ENCODE assay signal across 19 mouse cellular contexts in the genomic region with DNA sequence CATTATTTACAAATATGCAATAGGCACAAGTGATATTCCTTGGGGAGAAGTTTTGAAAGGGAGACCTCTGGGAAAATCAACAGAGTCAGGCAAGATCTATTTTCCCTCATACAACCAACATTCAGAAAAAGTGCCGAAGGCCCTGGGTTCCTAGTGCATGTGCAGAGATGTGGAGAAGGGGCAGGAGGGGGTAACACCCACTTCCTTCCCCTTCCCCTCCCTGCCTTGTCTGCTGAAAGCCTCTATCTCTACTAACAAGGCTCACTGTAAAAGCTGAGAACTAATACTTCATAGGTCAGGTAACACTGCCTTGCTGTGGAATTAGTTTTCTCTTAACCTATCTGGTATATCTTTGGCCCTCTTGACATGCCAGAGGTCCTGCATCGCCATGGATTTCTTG. TPM values are rescaled to one million over a fixed set of nuclear protein-coding genes. Genes with fewer than 3 reads are reported as not detected.
DNase-seq lines count a peak whose midpoint lies in the region; ATAC-seq lines count a peak whose summit lies in the region.
"Had no signal": no experiment of that assay in that cellular context is flagged by ENCODE, and none has a peak within 500 bp of the region (broad histone marks: within the 10 kb centered on the region; RNA-seq: fewer than 3 reads in every experiment).

No protein-coding gene starts in this region.

- H3K27me3 ChIP-seq in splenic B cell, adult 2 months (ENCODE audit: control insufficient read depth, insufficient read depth, low read length, poor library complexity, severe bottlenecking), result no peaks in the 10 kb centered on the region
- no peaks in the 10 kb centered on the region for H3K27me3 ChIP-seq in forebrain, embryonic 13.5 days
- H3K27me3 ChIP-seq: embryonic facial prominence, embryonic 12.5 days had no signal

- H3K4me1 ChIP-seq in forebrain, embryonic 13.5 days, result no peaks in the 10 kb centered on the region
- H3K4me1 ChIP-seq: embryonic facial prominence, embryonic 10.5 days; embryonic facial prominence, embryonic 12.5 days had no signal

- peaks cover 32% of the 10 kb centered on the region for H3K36me3 ChIP-seq in splenic B cell, adult 2 months (ENCODE audit: control insufficient read depth, insufficient read depth, low read length, poor library complexity, severe bottlenecking)
- H3K36me3 ChIP-seq in forebrain, embryonic 13.5 days (ENCODE audit: poor library complexity, severe bottlenecking), result no peaks in the 10 kb centered on the region
- H3K36me3 ChIP-seq: embryonic facial prominence, embryonic 10.5 days; embryonic facial prominence, embryonic 12.5 days had no signal

- WGBS in forebrain, embryonic 13.5 days, result 82% methylated on average over 2 of the region's 2 CpGs

- peak; percentile 83 for ATAC-seq in granulocyte monocyte progenitor cell, adult 5-6 weeks (replicated peaks; ENCODE audit: poor library complexity, severe bottlenecking)
- peak; percentile 51; the same call in 1 of the 2 replicates for ATAC-seq in megakaryocyte, adult 5-6 weeks (ENCODE audit: poor library complexity, severe bottlenecking)
- no peak for ATAC-seq in forebrain, embryonic 13.5 days
- ATAC-seq: forebrain, embryonic 14.5 days; forebrain, embryonic 16.5 days had no signal

- H3K9me3 ChIP-seq in forebrain, embryonic 13.5 days (replicated peaks), result no peaks in the 10 kb centered on the region
- H3K9me3 ChIP-seq: embryonic facial prominence, embryonic 10.5 days; embryonic facial prominence, embryonic 12.5 days had no signal

- H3K27ac ChIP-seq in forebrain, embryonic 13.5 days, result no peak overlapping the region
- H3K27ac ChIP-seq: embryonic facial prominence, embryonic 10.5 days; embryonic facial prominence, embryonic 12.5 days had no signal

- no peak overlapping the region for H3K4me2 ChIP-seq in forebrain, embryonic 13.5 days
- H3K4me2 ChIP-seq: embryonic facial prominence, embryonic 12.5 days had no signal

- no peak overlapping the region for H3K9ac ChIP-seq in forebrain, embryonic 13.5 days
- H3K9ac ChIP-seq: embryonic facial prominence, embryonic 12.5 days had no signal

- peak; percentile 31 for DNase-seq in splenic B cell, adult 2 months (ENCODE audit: low read depth, low spot score)
- no peak for DNase-seq in layer of hippocampus, postnatal 10 days (ENCODE audit: low spot score in 2 of 2)
- DNase-seq in ovary, adult 18-20 months (ENCODE audit: low spot score), result no peak
- DNase-seq: adrenal gland, adult 2 months; adrenal gland, postnatal 10 days; adrenal gland, postnatal 25 days; cerebellum, adult 11 months; cerebellum, adult 18-20 months; cerebellum, adult 8-10 months; cerebellum, adult 9-11 months; cerebellum, postnatal 14 days; cerebellum, postnatal 36 days had no signal

- no peak overlapping the region for H3K4me3 ChIP-seq in forebrain, embryonic 13.5 days
- H3K4me3 ChIP-seq: embryonic facial prominence, embryonic 10.5 days; embryonic facial prominence, embryonic 12.5 days had no signal

RNA-seq across cellular contexts. Expression of a gene that starts 55.7 kb away (rescaled TPM):
- 25.6 and 30.7 TPM in 2 replicates for total RNA-seq in granulocyte monocyte progenitor cell, adult 5-6 weeks (2014; fragmentation: Nextera tagmentation)
- total RNA-seq in granulocyte monocyte progenitor cell, adult 5-6 weeks (2017), result 47.9 and 55.5 TPM in 2 replicates
- total RNA-seq in megakaryocyte, adult 5-6 weeks (2015), result 4.0 and 4.2 TPM in 2 replicates
- 7.9 and 8.7 TPM in 2 replicates for total RNA-seq in megakaryocyte, adult 5-6 weeks (2017)
- polyA plus RNA-seq in forebrain, embryonic 13.5 days (2015; fragmentation: Nextera tagmentation; extraction: Ambion mirVana), result 11.8 and 16.0 TPM in 2 replicates
- 10 to 100 TPM in 1 of 2 experiments, 1 to 10 TPM in 1; 9.9 to 11.5 TPM for total RNA-seq in layer of hippocampus, postnatal 10 days (2021)
